Mouse (Mus musculus) intestine, embryonic 15.5 days (tissue): ENCODE measurements around the gene H2-M10.4. TPM values are rescaled to one million over a fixed set of nuclear protein-coding genes. Genes with fewer than 3 reads are reported as not detected.

Experiments used
- polyA plus RNA-seq: library from polyadenylated mRNA; unstranded; fragments of >200 nt; fragmentation: Nextera tagmentation; extraction: Ambion mirVana; gene quantifications from 2 replicates; pipeline ENCODE4 v1.2.1, GENCODE M21; 2015

Gene H2-M10.4
- polyA plus RNA-seq, 1 experiment from 2014 or later = not detected

Other genes with a start within 250 kb of the H2-M10.4 start
- gene Rpp21, start 204.3 kb downstream of the H2-M10.4 start, polyA plus RNA-seq = 124 and 141 TPM in 2 replicates
- 12.5 and 13.6 TPM in 2 replicates for gene Trim39, start 190.1 kb downstream of the H2-M10.4 start, polyA plus RNA-seq
- gene H2-M10.2, start 175.8 kb downstream of the H2-M10.4 start, polyA plus RNA-seq = not detected in 2 replicates
- not detected in 2 replicates for gene H2-M10.1, start 136.2 kb downstream of the H2-M10.4 start, polyA plus RNA-seq
- gene H2-M10.3, start 93.9 kb downstream of the H2-M10.4 start, polyA plus RNA-seq = not detected in 2 replicates
- not detected in 2 replicates for gene H2-M11, start 84.7 kb upstream of the H2-M10.4 start, polyA plus RNA-seq
- not detected in 2 replicates for gene H2-M9, start 180.3 kb upstream of the H2-M10.4 start, polyA plus RNA-seq
- not detected in 2 replicates for gene H2-M1, start 209.9 kb upstream of the H2-M10.4 start, polyA plus RNA-seq